Mouse (Mus musculus): ENCODE data around the gene Samd4.

The Samd4 gene

DNA sequence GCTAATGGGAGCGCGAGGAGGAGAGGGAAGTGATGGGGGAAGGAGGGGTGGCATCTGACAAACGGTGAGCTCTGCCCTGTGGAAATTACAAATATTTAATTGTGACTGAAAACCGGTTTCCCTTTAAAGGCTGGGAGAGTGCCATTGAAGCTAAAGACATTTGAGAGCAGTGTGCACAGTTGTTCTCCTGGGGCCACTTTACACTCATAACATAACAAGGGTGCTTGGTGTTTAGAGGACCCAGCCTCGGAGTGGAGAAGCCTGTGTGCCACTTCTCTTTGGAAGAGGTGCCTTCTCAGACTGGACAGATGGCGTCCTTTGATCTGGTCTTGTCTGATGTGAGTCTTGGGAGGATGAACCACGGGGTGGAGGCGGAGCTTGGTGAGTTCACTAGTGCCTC lies 26.2 kb downstream of the Samd4 start:
- in situ Hi-C loops (cut with MboI, MseI), result no loop called here

DNA sequence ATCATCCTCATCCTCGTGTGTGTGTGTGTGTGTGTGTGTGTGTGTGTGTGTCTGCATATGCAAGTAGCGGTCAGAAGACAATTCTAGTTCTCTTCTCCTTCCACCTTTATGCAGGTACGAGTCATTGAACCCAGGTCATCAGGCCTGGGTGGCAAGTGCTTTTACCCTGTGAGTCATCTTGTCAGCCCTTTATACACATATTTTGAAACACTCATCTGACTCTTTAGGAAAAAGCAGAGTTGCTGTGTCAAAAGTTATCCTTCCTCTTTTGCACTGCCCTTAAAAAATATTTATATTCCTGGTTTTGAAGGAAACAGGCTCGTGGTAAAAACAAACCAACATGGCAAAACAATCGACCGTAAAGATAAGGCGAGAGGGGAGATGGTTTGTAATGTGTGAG lies 29.8 kb downstream of the Samd4 start:
- in situ Hi-C loops (cut with MboI, MseI), result no loop called here

GRCm38 (mm10) chr14:46914356-46914755 lies 31.7 kb downstream of the Samd4 start:
- in situ Hi-C loops (cut with MboI, MseI), result no loop called here

DNA sequence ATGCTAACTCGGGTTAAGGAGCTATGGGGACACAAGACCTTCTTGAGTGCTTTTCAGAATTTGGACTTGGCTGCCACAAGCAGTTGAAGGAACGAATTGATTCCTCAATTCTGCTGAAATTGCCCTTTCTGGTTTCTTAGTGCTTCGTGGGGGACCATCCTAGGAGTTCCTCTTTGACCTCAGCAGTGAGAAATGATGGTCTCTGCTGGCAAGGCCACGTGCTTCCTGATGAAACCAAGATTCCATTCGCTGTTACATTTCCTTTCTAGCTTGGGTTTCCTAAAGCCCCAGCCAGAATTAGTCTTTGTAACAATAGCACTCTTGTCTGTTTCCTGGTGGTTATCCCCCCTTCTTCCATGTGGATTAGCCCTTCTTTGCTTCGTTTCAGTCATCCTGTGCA lies 32.9 kb downstream of the Samd4 start:
- in situ Hi-C loops (cut with MboI, MseI), result no loop called here

GRCm38 (mm10) chr14:46916581-46916980 lies 33.9 kb downstream of the Samd4 start:
- in situ Hi-C loops (cut with MboI, MseI), result no loop called here

DNA sequence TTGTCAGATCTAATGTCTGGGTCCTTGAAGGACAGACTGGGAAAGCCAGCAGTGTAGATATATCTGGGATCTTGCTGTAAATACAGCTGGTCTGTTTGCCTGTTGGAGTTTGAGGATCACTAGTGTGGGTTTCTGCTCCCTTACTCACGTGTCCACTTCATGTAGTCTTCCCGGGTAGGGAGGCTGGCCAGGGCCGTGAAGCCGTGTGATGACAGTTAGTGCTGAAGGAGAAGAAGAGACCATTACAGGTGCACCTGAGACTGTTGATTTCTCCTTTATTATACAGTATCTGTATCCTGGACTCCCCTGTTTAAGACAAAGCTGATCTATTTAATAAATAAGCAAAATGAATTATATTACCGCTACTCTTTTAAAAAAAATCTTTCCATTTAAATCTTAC lies 34.5 kb downstream of the Samd4 start:
- in situ Hi-C loops (cut with MboI, MseI), result no loop called here

DNA sequence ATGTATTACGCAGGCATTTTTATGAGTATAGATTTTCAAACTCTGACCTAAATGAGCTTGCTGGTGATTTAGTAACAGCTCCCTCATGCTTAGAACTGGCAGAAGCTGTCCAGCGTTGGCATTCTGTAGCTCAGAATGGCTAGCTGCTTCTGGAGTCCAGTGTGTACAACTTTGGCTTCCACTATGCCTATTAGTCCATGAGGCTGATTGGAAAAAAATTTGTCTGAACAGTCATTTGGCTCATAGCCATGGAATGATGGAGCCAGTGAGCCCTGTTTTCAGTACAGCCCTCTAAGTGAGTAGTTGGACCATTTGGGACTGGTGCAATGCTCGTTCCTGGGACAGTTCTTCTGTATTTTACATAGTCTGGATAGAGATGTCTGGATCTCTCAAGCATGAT lies 34.9 kb downstream of the Samd4 start:
- in situ Hi-C loops (cut with MboI, MseI), result no loop called here

DNA sequence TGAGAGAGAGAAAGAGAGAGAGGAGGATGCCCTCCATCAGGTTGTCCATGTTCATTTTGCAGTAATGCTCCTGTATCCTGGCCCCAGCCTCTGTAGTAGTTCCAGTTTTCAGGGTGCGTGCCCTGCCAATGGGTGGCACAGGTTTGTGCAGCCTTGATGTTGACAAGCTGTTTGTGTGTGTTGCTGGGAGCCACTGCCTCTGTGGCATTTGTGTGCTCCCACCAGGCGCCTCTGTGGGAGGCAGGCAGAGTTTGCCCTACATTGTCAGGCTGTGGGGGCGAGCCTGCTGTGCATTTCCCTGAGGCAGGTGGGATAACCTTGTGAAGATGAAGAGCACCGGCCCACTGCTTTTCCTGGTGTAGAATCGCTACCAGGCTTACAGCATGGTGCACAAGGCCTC lies 37.8 kb downstream of the Samd4 start:
- in situ Hi-C loops (cut with MboI, MseI), result no loop called here

DNA sequence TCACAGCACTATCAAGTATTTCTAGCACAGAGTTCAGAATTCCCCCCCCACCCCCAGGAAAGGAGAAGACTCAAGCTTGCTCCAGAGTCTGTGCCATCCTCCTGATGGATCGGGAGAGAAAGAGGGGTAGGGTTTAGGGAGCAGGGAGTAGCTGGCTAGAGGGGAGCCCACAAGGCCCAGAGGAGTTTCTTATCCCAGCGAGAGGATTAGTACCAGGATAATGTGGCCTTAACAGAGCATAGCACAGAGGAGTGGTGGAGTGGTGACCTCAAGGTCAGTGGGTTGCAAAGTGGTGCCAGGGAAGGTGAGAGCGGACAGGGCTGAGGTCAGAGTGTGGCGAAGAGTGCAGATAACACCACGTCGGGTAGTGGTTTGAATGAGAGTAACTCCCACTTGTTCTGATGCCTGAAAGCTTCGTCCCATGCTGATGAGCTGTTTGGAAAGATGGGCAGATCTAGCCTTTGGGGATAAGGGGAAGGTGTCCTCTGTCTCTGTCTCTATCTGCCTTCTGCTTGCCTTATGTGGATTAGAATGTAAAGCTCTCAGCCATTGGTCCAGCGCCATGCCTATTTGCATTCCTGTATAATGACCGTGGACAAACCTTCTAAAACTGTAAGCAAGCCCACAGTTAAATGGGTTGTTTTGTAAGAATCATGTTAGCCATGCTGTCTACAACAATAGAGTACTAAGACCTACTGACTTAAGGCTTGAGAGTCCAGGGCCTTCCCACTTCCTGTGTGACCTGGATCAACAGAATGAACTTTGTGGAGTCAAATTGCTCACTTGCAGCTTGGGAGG lies 38.7 kb downstream of the Samd4 start:
- in situ Hi-C loops (cut with MboI, MseI), result no loop called here

DNA sequence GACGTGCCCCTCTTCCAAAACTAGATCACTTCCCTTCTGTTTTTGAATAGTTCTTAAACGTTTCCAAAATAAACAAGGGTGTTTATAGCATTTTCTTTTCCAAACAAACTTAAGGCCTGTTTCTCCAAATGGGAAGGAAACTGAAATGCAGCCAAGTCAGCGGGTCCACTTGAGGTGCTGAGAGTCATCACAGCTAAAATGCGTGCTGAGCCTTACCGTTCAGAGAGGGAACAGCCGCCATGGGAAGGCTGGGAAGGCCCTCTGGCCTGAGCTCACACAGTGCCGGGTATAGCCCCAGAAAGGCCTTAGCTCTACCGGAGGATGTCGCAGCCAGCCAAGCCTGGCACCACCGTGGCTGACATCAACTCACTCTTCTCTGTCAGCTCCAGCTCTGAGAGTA lies 41.3 kb downstream of the Samd4 start:
- in situ Hi-C loops (cut with MboI, MseI), result no loop called here

GRCm38 (mm10) chr14:46924422-46924821 lies 41.8 kb downstream of the Samd4 start:
- in situ Hi-C loops (cut with MboI, MseI), result no loop called here

GRCm38 (mm10) chr14:46928556-46928955 lies 45.9 kb downstream of the Samd4 start:
- in situ Hi-C loops (cut with MboI, MseI), result no loop called here

- in situ Hi-C loops (cut with MboI, MseI), result no loop called here
Observed at GRCm38 (mm10) chr14:46932121-46932520, 49.5 kb downstream of the Samd4 start.

- in situ Hi-C loops (cut with MboI, MseI), result no loop called here
Observed at GRCm38 (mm10) chr14:46932708-46933107, 50.1 kb downstream of the Samd4 start.

DNA sequence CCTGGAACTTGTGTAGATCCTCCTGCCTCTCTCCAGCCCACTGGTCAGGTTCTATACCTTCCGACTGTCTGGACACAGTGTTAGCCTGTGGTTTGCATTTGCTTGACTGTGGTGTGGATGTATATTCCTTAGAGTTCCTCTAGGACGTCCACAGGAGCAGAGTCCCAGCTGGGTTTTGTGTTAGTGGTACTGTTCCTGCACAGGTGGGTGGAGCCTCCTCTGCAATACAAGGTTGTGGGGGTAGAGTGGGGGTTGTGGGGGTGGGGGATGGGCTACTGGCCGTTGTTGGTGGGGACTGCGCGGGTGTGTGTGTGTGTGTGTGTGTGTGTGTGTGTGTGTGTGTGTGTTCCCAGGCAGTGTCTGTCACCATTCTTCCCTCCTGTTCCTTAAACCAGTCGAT lies 58.4 kb downstream of the Samd4 start:
- in situ Hi-C loops (cut with MboI, MseI), result no loop called here

DNA sequence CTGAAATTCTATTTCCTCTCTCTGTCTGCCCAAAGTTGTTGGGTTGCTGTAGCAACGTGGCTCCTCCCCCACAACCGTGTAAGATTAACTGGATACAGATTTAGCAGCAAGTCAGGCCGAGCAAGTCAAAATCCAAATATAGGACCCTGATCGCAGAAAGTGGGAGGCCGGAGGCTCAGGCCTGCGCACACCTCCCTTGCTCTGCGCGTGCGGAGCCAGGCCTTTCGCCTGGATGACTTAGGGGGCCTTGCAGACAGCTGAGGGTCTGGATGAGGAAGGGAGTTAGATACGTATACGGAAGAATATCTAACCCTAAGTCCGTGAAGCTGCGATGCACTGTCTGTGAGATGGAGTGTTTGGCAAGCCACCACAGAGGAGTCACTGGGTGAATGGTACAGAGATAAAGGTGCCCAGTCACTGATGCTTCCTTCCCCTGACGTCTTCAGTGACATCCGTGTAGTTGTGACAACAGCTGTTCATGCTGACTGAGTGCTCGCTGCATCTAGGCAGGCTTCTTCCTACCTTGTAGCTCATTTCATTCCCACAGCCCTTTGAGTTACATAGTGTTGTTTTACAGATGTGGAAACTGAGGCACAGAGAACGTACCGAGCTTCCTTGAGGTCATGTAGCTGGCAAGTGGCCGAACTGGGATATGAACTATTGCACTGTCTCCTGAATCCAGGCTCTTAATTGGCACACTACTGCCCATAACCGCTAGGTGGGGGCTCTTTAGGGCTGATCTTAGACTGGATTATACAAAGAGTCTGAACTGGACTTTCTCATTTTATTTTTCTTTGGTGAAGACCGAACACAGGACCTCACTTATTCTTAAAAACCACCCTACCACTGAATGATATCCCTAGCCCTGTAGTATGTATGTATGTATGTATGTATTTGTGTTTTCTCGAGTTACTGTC lies 59.5 kb downstream of the Samd4 start:
- in situ Hi-C loops (cut with MboI, MseI), result no loop called here

DNA sequence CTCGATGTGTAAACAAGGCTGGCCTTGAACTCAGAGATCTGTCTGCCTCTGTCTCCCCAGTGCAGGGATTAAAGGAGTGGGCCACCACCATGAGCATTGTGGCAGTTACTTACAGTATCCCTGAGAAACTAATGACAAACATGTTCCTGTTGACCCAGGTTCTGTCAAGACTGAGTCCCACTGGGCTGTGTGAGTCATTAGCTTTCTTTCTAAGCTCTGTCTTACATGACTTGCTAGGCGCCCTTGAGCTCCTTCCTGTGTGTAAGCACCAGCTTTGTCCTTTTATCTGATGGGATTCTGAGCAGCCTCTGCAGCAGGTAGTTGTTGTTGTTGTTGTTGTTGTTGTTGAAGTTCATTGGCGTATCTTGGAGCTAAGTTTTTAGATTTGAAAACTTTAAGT lies 61.8 kb downstream of the Samd4 start:
- in situ Hi-C loops (cut with MboI, MseI), result no loop called here

GRCm38 (mm10) chr14:46945903-46946490 lies 63.3 kb downstream of the Samd4 start:
- in situ Hi-C loops (cut with MboI, MseI), result no loop called here

GRCm38 (mm10) chr14:46947644-46948043 lies 65.0 kb downstream of the Samd4 start:
- in situ Hi-C loops (cut with MboI, MseI), result no loop called here

GRCm38 (mm10) chr14:46950527-46951384 lies 68.1 kb downstream of the Samd4 start:
- in situ Hi-C loops (cut with MboI, MseI), result no loop called here

DNA sequence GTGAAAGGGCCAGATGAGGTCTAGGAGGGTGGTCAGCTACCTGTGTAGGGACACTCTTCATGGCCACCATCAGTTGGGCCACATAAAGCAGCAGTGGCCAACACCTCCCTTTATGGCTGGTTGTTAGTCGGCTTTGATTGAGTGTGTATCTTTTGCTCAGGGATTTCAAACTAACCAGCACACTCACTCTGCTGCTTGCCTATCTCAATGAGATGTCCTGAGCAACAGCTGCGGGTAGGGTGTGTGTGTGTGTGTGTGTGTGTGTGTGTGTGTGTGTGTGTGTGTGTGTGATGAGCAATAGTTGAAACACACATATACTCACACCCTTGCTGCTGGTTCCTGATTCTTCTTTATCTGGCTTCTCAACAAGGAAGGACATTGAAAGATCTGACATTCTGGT lies 69.6 kb downstream of the Samd4 start:
- in situ Hi-C loops (cut with MboI, MseI), result no loop called here

DNA sequence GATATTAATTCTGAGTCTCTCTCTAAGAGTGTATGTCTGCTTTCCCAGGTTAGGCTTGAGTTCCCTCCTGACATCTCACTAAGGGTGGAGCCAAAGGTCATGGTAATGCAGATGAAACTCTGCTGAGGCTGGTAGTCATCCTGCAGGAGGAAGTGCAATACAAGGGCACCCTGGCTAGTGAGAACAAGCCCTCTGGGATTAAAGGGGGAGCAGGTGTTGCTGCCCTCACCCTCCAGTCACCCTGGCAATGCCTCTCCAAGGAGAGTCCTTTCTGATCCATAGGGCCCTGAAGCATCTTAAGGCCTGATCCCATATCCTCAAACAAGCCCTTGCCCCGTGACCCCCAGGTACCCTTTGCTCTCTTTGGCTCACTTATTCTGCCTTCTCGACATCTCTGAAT lies 72.5 kb downstream of the Samd4 start:
- in situ Hi-C loops (cut with MboI, MseI), result no loop called here
